Mouse (Mus musculus) cortical plate, adult 2 months (tissue): ENCODE measurements around the gene Suclg2.

Experiments
- CTCF ChIP-seq: fragments of 200-500 bp; IDR thresholded peaks from 2 replicates; pipeline ENCODE4 v1.5.1; 2011; ENCODE audit warnings: mild to moderate bottlenecking, control low read depth, low read length; ENCODE audit not compliant: insufficient read depth; ENCODE audit errors: extremely low read depth
- POLR2A ChIP-seq: fragments of 200-500 bp; IDR thresholded peaks from 2 replicates; pipeline ENCODE4 v1.6.1; 2011; ENCODE audit warnings: mild to moderate bottlenecking, low read length, control low read depth; ENCODE audit not compliant: insufficient read depth; ENCODE audit errors: extremely low read depth

- TF ChIP-seq POLR2A: no peak
- no peak for TF ChIP-seq CTCF
These were observed 259.2 kb downstream of the Suclg2 start for GRCm38 (mm10) chr6:95459372-95459771.
